Mouse (Mus musculus) myocyte (in vitro differentiated cells): ENCODE measurements around the gene Smyd5.

Source experiments
- MAX ChIP-seq: IDR thresholded peaks from one replicate; pipeline ENCODE4 v1.6.1; 2011; ENCODE audit warnings: low read depth, mild to moderate bottlenecking, control low read depth
- MYOD1 ChIP-seq, 3 experiments: IDR thresholded peaks; one replicate each; pipeline ENCODE4 v1.6.1; 2011; ENCODE audit warnings: control low read depth in 2 of 3, low read depth in 2 of 3, mild to moderate bottlenecking in 2 of 3, moderate library complexity in 1 of 3; ENCODE audit not compliant: insufficient read length in 2 of 3, control insufficient read depth in 1 of 3
- MYOG ChIP-seq, 3 experiments: IDR thresholded peaks; one replicate each; pipeline ENCODE4 v1.6.1; 2011; ENCODE audit warnings: control low read depth in 2 of 3, low read depth in 2 of 3, mild to moderate bottlenecking in 2 of 3; ENCODE audit not compliant: insufficient read length in 2 of 3, control insufficient read depth in 1 of 3, insufficient read depth in 1 of 3
- POLR2A ChIP-seq: IDR thresholded peaks from one replicate; pipeline ENCODE4 v1.6.1; 2011; ENCODE audit warnings: low read depth, mild to moderate bottlenecking, control low read depth, moderate library complexity; ENCODE audit not compliant: insufficient read length
- POLR2AphosphoS2 ChIP-seq: IDR thresholded peaks from one replicate; pipeline ENCODE4 v1.6.1; 2011; ENCODE audit warnings: low read depth, control low read depth; ENCODE audit not compliant: insufficient read length
- REST ChIP-seq: IDR thresholded peaks from one replicate; pipeline ENCODE4 v1.6.1; 2011; ENCODE audit warnings: mild to moderate bottlenecking, control low read depth, moderate library complexity; ENCODE audit not compliant: insufficient read depth, insufficient read length
- SRF ChIP-seq: IDR thresholded peaks from one replicate; pipeline ENCODE4 v1.6.1; 2011; ENCODE audit warnings: low read depth; ENCODE audit not compliant: control insufficient read depth, insufficient read length
- TCF12 ChIP-seq: IDR thresholded peaks from one replicate; pipeline ENCODE4 v1.6.1; 2011; ENCODE audit warnings: mild to moderate bottlenecking, control low read depth; ENCODE audit not compliant: poor library complexity, insufficient read depth, severe bottlenecking
- USF1 ChIP-seq: IDR thresholded peaks from one replicate; pipeline ENCODE4 v1.6.1; 2011; ENCODE audit warnings: low read depth, mild to moderate bottlenecking, control low read depth, moderate library complexity

GRCm38 (mm10) chr6:85441142-85441541 is 9.4 kb downstream of the Smyd5 start:
- TF ChIP-seq MYOG (IDR thresholded peaks at IDR 0.05; ENCODE audit: control insufficient read depth in 1 of 3, insufficient read depth in 1 of 3, insufficient read length in 2 of 3, low read depth in 2 of 3) = no peak
- TF ChIP-seq USF1 = no peak
- no peak for TF ChIP-seq POLR2A
- no peak for TF ChIP-seq REST
- no peak for TF ChIP-seq SRF
- TF ChIP-seq MAX = no peak
- TF ChIP-seq MYOD1 (IDR thresholded peaks at IDR 0.05; ENCODE audit: control insufficient read depth in 1 of 3, insufficient read length in 2 of 3, low read depth in 2 of 3) = no peak
- TF ChIP-seq TCF12 = no peak
- TF ChIP-seq POLR2AphosphoS2 = no peak
